Mouse (Mus musculus) stomach, postnatal 0 days (tissue): ENCODE results near the gene Aldh3b2.

Experiments used
- CTCF ChIP-seq: IDR thresholded peaks from 2 replicates; pipeline ENCODE4 v1.5.1; 2016; ENCODE audit warnings: antibody characterized with exemption, low read depth, mild to moderate bottlenecking, moderate library complexity
- EP300 ChIP-seq: optimal IDR thresholded peaks from 2 replicates; pipeline ENCODE3; 2016; ENCODE audit warnings: antibody characterized with exemption

DNA sequence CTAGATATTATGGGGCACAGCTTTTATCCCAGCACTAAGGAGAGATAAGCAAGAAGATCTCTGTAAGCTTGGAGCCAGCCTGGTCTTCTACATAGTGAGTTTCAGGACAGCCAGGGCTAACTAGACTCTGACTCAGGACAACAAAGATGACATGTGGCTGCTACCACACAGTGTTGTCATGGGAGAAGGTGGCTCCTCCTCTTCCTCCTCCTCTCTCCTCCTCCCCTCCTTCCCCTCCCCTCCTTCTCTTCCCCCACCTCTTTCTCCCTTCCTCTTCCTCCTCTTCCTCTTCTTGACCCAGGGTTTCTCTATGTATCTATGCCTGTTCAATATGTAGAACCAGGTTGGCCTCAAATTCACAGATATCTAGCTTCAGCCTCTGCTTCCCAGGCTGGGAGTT is 20.7 kb upstream of the Aldh3b2 start:
- TF ChIP-seq CTCF (no peak), EP300 (no peak)
